Mouse (Mus musculus) bone marrow, adult 2 months (tissue): ENCODE measurements around the gene Sgms1.

Experiments used
- CTCF ChIP-seq: fragments of 200-500 bp; IDR thresholded peaks from 2 replicates; pipeline ENCODE4 v1.5.1; 2011; ENCODE audit warnings: low read length, control low read depth; ENCODE audit not compliant: control insufficient read depth, insufficient read depth
- POLR2A ChIP-seq: fragments of 200-500 bp; IDR thresholded peaks from 2 replicates; pipeline ENCODE4 v1.6.1; 2011; ENCODE audit warnings: low read depth, mild to moderate bottlenecking, control low read depth, low read length, borderline replicate concordance; ENCODE audit not compliant: control insufficient read depth

GRCm38 (mm10) chr19:32090804-32091203 is 298.7 kb downstream of the Sgms1 start:
- TF ChIP-seq CTCF (no peak), POLR2A (no peak)
